Mouse (Mus musculus) G1E (cell line): ENCODE measurements around the gene BC055324.

Experiments
- CTCF ChIP-seq: IDR thresholded peaks from 2 replicates; pipeline ENCODE4 v1.5.1; 2012; ENCODE audit warnings: low read depth, low read length, inconsistent platforms, mixed read lengths
- GATA1 ChIP-seq: IDR thresholded peaks from 2 replicates; pipeline ENCODE4 v1.6.1; 2012; ENCODE audit warnings: borderline replicate concordance, low read length, inconsistent platforms, mixed read lengths
- GATA2 ChIP-seq: IDR thresholded peaks from 2 replicates; pipeline ENCODE4 v1.6.1; 2012; ENCODE audit warnings: low read depth, low read length, inconsistent platforms, borderline replicate concordance
- POLR2AphosphoS5 ChIP-seq: IDR thresholded peaks from 2 replicates; pipeline ENCODE4 v1.6.1; 2012; ENCODE audit warnings: low read depth, low read length, inconsistent platforms; ENCODE audit not compliant: insufficient replicate concordance
- TAL1 ChIP-seq: conservative IDR thresholded peaks from 2 replicates; pipeline ENCODE4 v1.6.1; 2012; ENCODE audit warnings: low read depth, low read length, inconsistent platforms, mixed read lengths

GRCm38 (mm10) chr1:163911981-163912380 is 82.6 kb downstream of the BC055324 start:
- no peak for TF ChIP-seq CTCF
- no peak for TF ChIP-seq GATA1
- TF ChIP-seq TAL1, result no peak
- TF ChIP-seq POLR2AphosphoS5, result no peak
- no peak for TF ChIP-seq GATA2
